Mouse (Mus musculus) stomach, postnatal 0 days (tissue): ENCODE measurements around the gene Dpy19l3.

Experiments
- CTCF ChIP-seq: IDR thresholded peaks from 2 replicates; pipeline ENCODE4 v1.5.1; 2016; ENCODE audit warnings: antibody characterized with exemption, low read depth, mild to moderate bottlenecking, moderate library complexity
- EP300 ChIP-seq: optimal IDR thresholded peaks from 2 replicates; pipeline ENCODE3; 2016; ENCODE audit warnings: antibody characterized with exemption

DNA sequence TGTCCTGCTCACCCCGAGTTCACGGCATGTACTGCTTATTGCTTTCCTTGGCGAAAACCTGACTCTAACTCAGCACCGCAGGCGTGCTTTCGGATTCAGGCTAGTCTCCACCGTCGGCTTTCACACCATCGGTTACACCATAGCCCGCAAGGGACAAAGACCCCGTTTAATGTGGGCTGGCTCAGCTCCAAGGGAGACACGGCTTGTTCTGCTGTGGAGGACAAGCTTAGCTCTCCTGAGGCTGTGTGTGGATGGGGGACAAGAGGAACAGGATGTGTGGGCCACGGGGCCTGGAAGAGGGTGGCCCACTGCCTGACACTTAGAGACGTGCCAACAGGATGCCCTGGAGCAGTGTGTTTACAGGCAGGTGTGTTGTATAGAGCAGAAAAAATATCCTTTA is 62.1 kb downstream of the Dpy19l3 start:
- TF ChIP-seq CTCF, result no peak
- TF ChIP-seq EP300, result no peak
